Mouse (Mus musculus) layer of hippocampus, adult 8-10 months (tissue): Measurements from ENCODE around the gene Mapk8ip1. TPM values are rescaled to one million over a fixed set of nuclear protein-coding genes. Genes with fewer than 3 reads are reported as not detected.

ENCODE experiments used
- microRNA-seq, 2 experiments: library from miRNA; unstranded; fragments of <30 nt; microRNA quantifications; one replicate each; pipeline ENCODE4 v1.2.0; 2022
- total RNA-seq, 4 experiments: library from RNA; stranded (reverse); gene quantifications; 2 replicates each; pipeline ENCODE4 v1.2.4; 2022

Gene Mapk8ip1
- total RNA-seq, 4 experiments from 2014 or later = 287 to 306 (median 298) TPM

Small RNA genes within 50 kb of the gene (microRNA-seq; reads per million reads assigned to microRNA genes)
- gene Mir7000 = 6.1 reads per million in 2 experiments

Other genes starting within 250 kb of the Mapk8ip1 start
- 10 to 100 TPM; 31.2 to 36.1 (median 33.9) TPM for gene Pex16, start 26.6 kb downstream of the Mapk8ip1 start, total RNA-seq
- 1 to 10 TPM in 3 of 4 experiments, under 1 TPM in 1; 0.54 to 1.9 (median 1.2) TPM for gene Large2, start 26.4 kb downstream of the Mapk8ip1 start, total RNA-seq
- 1 to 10 TPM; 4.4 to 8.1 (median 6.4) TPM for gene 1700029I15Rik, start 18.7 kb downstream of the Mapk8ip1 start, total RNA-seq
- gene Cry2, start 32.8 kb upstream of the Mapk8ip1 start, total RNA-seq = 100 to 1,000 TPM; 105 to 117 (median 110) TPM
- gene Slc35c1, start 59.3 kb upstream of the Mapk8ip1 start, total RNA-seq = 10 to 100 TPM; 13.2 to 17.1 (median 14.7) TPM
- gene Chst1, start 198.4 kb upstream of the Mapk8ip1 start, total RNA-seq = 100 to 1,000 TPM; 258 to 295 (median 273) TPM